Mouse (Mus musculus) adrenal gland, adult 8-10 months (tissue): ENCODE measurements around the gene Gm1123. TPM values are rescaled to one million over a fixed set of nuclear protein-coding genes. Genes with fewer than 3 reads are reported as not detected.

Source experiments
- DNase-seq: peaks from one replicate; pipeline ENCODE4 v3.0.0; 2022
- total RNA-seq, 4 experiments: library from RNA; stranded (reverse); gene quantifications; 2 replicates each; pipeline ENCODE4 v1.2.4; 2022

The Gm1123 gene
- total RNA-seq: not detected

- DNase-seq: no peak
Observed at GRCm38 (mm10) chr9:99035575-99035974, at the start of gene Gm1123. TSS of gene Gm1123 (minus strand) at chr9:99035715.

- no peak for DNase-seq
Observed at GRCm38 (mm10) chr9:99081718-99082117, 46.2 kb upstream of the Gm1123 start.

GRCm38 (mm10) chr9:99081308-99081707, 45.8 kb upstream of the Gm1123 start:
- no peak for DNase-seq

GRCm38 (mm10) chr9:99080657-99081056, 45.1 kb upstream of the Gm1123 start:
- no peak for DNase-seq

GRCm38 (mm10) chr9:99074462-99074861, 38.9 kb upstream of the Gm1123 start:
- DNase-seq: no peak

- DNase-seq: no peak
Observed at GRCm38 (mm10) chr9:99072538-99072937, 37.0 kb upstream of the Gm1123 start.

- DNase-seq: no peak
Observed at GRCm38 (mm10) chr9:99065311-99065710, 29.8 kb upstream of the Gm1123 start.

GRCm38 (mm10) chr9:99064216-99064615, 28.7 kb upstream of the Gm1123 start:
- DNase-seq: no peak

- peak; percentile 46 for DNase-seq
Observed at GRCm38 (mm10) chr9:99062544-99062943, 27.0 kb upstream of the Gm1123 start.

GRCm38 (mm10) chr9:99057751-99058150, 22.2 kb upstream of the Gm1123 start:
- no peak for DNase-seq

- no peak for DNase-seq
Observed at GRCm38 (mm10) chr9:99049760-99050159, 14.2 kb upstream of the Gm1123 start.

GRCm38 (mm10) chr9:99048724-99049250, 13.3 kb upstream of the Gm1123 start:
- no peak for DNase-seq

- DNase-seq: no peak
Observed at GRCm38 (mm10) chr9:99044761-99045160, 9.2 kb upstream of the Gm1123 start.

GRCm38 (mm10) chr9:99042641-99043040, 7.1 kb upstream of the Gm1123 start:
- no peak for DNase-seq

- DNase-seq: no peak
Observed at GRCm38 (mm10) chr9:99041994-99042393, 6.5 kb upstream of the Gm1123 start.

- no peak for DNase-seq
Observed at GRCm38 (mm10) chr9:99034111-99034510, 1.4 kb downstream of the Gm1123 start.

GRCm38 (mm10) chr9:99032031-99032430, 3.5 kb downstream of the Gm1123 start:
- DNase-seq: no peak

- DNase-seq: no peak
Observed at GRCm38 (mm10) chr9:99021751-99022150, 13.8 kb downstream of the Gm1123 start.

GRCm38 (mm10) chr9:99021166-99021565, 14.3 kb downstream of the Gm1123 start:
- DNase-seq: no peak

- DNase-seq: no peak
Observed at GRCm38 (mm10) chr9:99017679-99018078, 17.8 kb downstream of the Gm1123 start.

GRCm38 (mm10) chr9:99016759-99017158, 18.8 kb downstream of the Gm1123 start:
- no peak for DNase-seq

- DNase-seq: peak; percentile 17
Observed at GRCm38 (mm10) chr9:99016301-99016700, 19.2 kb downstream of the Gm1123 start.

GRCm38 (mm10) chr9:99009898-99010199, 25.7 kb downstream of the Gm1123 start:
- DNase-seq: no peak

- DNase-seq: no peak
Observed at GRCm38 (mm10) chr9:99009069-99009897, 26.2 kb downstream of the Gm1123 start.
